Mouse (Mus musculus): ENCODE results near the gene F7.

DNA sequence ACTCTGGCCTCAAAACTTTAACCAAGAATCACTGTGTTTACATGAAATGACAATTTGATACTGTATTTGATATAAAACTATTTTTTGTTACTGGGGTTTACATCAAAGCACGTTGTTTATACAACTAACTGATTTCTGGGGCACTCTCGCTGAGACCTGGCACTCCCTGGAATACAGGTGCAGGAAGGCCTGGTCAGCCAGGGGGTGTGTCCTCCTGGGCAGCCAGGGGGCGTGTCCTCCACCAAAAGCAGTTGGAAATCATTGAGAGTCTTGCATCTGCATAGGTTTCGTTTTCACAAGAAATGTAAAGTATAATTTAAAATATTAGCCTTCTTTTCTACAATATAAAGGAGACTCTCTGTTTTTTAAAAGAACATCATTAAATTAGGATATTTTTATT is 6.3 kb upstream of the F7 start:
- TF ChIP-seq POLR2A (IDR thresholded peaks at IDR 0.05; ENCODE audit: control insufficient read depth, low read depth, low read length) (no peak), CTCF (IDR thresholded peaks at IDR 0.05; ENCODE audit: control insufficient read depth, insufficient read depth, insufficient replicate concordance, low read depth, low read length) (no peak)
